Mouse (Mus musculus) kidney, embryonic 16.5 days (tissue): ENCODE measurements around the gene Gm10837. TPM values are rescaled to one million over a fixed set of nuclear protein-coding genes. Genes with fewer than 3 reads are reported as not detected.

ENCODE experiments used
- ATAC-seq: fragments of 200-750 bp; cut with Nextera tagmentation; 2 replicates; pipeline ENCODE4 v1.8.0; 2017; ENCODE audit warnings: moderate TSS enrichment; ENCODE audit not compliant: low FRiP score, low TSS enrichment
- H3K27ac ChIP-seq: fragments of 300-500 bp; sonication (generic); 2 replicates; pipeline ENCODE4 v1.5.1; 2014; ENCODE audit warnings: low read length
- H3K27me3 ChIP-seq: fragments of 300-500 bp; sonication (generic); 2 replicates; pipeline ENCODE4 v1.6.1; 2014; ENCODE audit warnings: low read length, control low read depth, mixed read lengths; ENCODE audit not compliant: insufficient read depth
- H3K36me3 ChIP-seq: fragments of 300-500 bp; sonication (generic); 2 replicates; pipeline ENCODE4 v1.6.1; 2014; ENCODE audit warnings: low read length, control low read depth, mixed read lengths; ENCODE audit not compliant: insufficient read depth
- H3K4me1 ChIP-seq: fragments of 300-500 bp; sonication (generic); 2 replicates; pipeline ENCODE4 v1.6.1; 2014; ENCODE audit warnings: low read length, control low read depth, mixed read lengths; ENCODE audit not compliant: insufficient read depth
- H3K4me2 ChIP-seq: fragments of 300-500 bp; sonication (generic); replicated peaks from 2 replicates; pipeline ENCODE4 v1.6.1; 2014; ENCODE audit warnings: low read depth, low read length
- H3K4me3 ChIP-seq: fragments of 300-500 bp; sonication (generic); 2 replicates; pipeline ENCODE4 v1.5.1; 2014; ENCODE audit warnings: mild to moderate bottlenecking, low read length
- H3K9ac ChIP-seq: fragments of 300-500 bp; sonication (generic); replicated peaks from 2 replicates; pipeline ENCODE4 v1.6.1; 2014; ENCODE audit warnings: low read length
- H3K9me3 ChIP-seq: fragments of 300-500 bp; sonication (generic); 2 replicates; pipeline ENCODE4 v1.6.1; 2016; ENCODE audit warnings: low read length, control low read depth
- WGBS: fragments of 180-500 bp; shearing (Covaris S2); extraction: QIAGEN DNeasy Blood & Tissue Kit; methylation state at CpG from one replicate; pipeline ENCODE4 v1.1.7; 2014; 5-methylcytosine and 5-hydroxymethylcytosine counted together
- polyA plus RNA-seq: library from polyadenylated mRNA; unstranded; fragments of >200 nt; fragmentation: Nextera tagmentation; extraction: Ambion mirVana; gene quantifications from 2 replicates; pipeline ENCODE4 v1.2.1, GENCODE M21; 2015

The Gm10837 gene
- polyA plus RNA-seq, 1 experiment from 2014 or later, result not detected

GRCm38 (mm10) chr14:122528475-122528874, 38.1 kb downstream of the Gm10837 start:
- ATAC-seq, result no peak
- 86% methylated on average over 4 of the region's 4 CpGs for WGBS

GRCm38 (mm10) chr14:122534017-122534924, 43.9 kb downstream of the Gm10837 start, which contains the start of gene Pcca:
Pcca (plus strand) TSS chr14:122534324.
- H3K4me3 ChIP-seq, result peak within 1 kb of the TSS; percentile 68

More at GRCm38 (mm10) chr14:122528475-122528874, 38.1 kb downstream of the Gm10837 start:
- Histone ChIP-seq H3K4me3 (no peak overlapping the region), H3K9ac (no peak overlapping the region), H3K27me3 (no peaks in the 10 kb centered on the region), H3K36me3 (no peaks in the 10 kb centered on the region), H3K9me3 (peaks cover 3% of the 10 kb centered on the region; the same call in 1 of the 2 replicates), H3K4me1 (no peaks in the 10 kb centered on the region), H3K27ac (no peak overlapping the region), H3K4me2 (no peak overlapping the region)

DNA sequence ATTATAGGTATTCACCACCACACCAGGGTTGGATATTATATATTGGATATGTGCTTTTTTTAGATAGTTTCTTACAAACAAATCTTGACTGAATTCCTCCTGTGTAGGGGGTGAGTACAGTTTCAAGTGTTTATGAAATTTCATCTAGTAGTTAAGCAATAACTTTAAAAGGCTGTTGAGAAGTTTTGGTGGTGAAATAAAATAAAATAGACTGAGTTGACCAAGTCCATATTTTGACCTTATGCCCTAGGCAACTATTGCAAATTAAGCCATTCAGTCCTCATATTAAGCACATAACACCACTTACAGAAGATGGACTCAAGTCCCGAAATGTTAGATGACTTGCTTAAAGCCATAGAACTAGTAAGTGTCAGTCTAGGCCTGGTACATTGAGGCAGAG, 45.6 kb downstream of the Gm10837 start:
- H3K4me2 ChIP-seq, result no peak overlapping the region
- no peaks in the 10 kb centered on the region for H3K36me3 ChIP-seq
- no peaks in the 10 kb centered on the region for H3K9me3 ChIP-seq
- H3K27ac ChIP-seq, result no peak overlapping the region
- no peaks in the 10 kb centered on the region for H3K27me3 ChIP-seq
- H3K9ac ChIP-seq, result no peak overlapping the region
- ATAC-seq, result no peak
- H3K4me1 ChIP-seq, result peaks cover 7% of the 10 kb centered on the region
- 91% methylated on average over 1 of the region's 1 CpGs for WGBS
- H3K4me3 ChIP-seq, result no peak overlapping the region

More at GRCm38 (mm10) chr14:122534017-122534924, 43.9 kb downstream of the Gm10837 start, which contains the start of gene Pcca:
- peak within 1 kb of the TSS; percentile 72 for H3K9ac ChIP-seq
- H3K4me1 ChIP-seq, result peaks cover 7% of the 10 kb centered on the region
- WGBS, result 2% methylated on average over 54 of the region's 54 CpGs
- H3K27me3 ChIP-seq, result no peaks in the 10 kb centered on the region
- peak within 1 kb of the TSS; percentile 14; the same call in 1 of the 2 replicates for H3K27ac ChIP-seq
- no peaks in the 10 kb centered on the region for H3K9me3 ChIP-seq
- H3K4me2 ChIP-seq, result peak within 1 kb of the TSS; percentile 84
- H3K36me3 ChIP-seq, result no peaks in the 10 kb centered on the region
- peak; percentile 100 for ATAC-seq

Other genes with a start within 250 kb of the Gm10837 start
- gene Gm5089, start 39.5 kb upstream of the Gm10837 start, polyA plus RNA-seq, result not detected in 2 replicates
- 0.06 and 0.14 TPM in 2 replicates for gene Zic5, start 24.9 kb upstream of the Gm10837 start, polyA plus RNA-seq
- not detected in 2 replicates for gene Zic2, start 15.2 kb upstream of the Gm10837 start, polyA plus RNA-seq
- gene Pcca, start 43.7 kb downstream of the Gm10837 start, polyA plus RNA-seq, result 29.7 and 30.7 TPM in 2 replicates